Mouse (Mus musculus): ENCODE data around the gene Plxna2.

GRCm38 (mm10) chr1:194613271-194613834, 4.7 kb upstream of the Plxna2 start:
- TF ChIP-seq CTCF (IDR thresholded peaks at IDR 0.05; ENCODE audit: extremely low read depth, insufficient read depth, insufficient read length, insufficient replicate concordance): no peak
- TF ChIP-seq POLR2A (IDR thresholded peaks at IDR 0.05; ENCODE audit: low read depth, low read length): no peak

Data from spleen, adult 2 months (tissue).